10 mouse cellular contexts compared by ENCODE assay signal in the genomic region with DNA sequence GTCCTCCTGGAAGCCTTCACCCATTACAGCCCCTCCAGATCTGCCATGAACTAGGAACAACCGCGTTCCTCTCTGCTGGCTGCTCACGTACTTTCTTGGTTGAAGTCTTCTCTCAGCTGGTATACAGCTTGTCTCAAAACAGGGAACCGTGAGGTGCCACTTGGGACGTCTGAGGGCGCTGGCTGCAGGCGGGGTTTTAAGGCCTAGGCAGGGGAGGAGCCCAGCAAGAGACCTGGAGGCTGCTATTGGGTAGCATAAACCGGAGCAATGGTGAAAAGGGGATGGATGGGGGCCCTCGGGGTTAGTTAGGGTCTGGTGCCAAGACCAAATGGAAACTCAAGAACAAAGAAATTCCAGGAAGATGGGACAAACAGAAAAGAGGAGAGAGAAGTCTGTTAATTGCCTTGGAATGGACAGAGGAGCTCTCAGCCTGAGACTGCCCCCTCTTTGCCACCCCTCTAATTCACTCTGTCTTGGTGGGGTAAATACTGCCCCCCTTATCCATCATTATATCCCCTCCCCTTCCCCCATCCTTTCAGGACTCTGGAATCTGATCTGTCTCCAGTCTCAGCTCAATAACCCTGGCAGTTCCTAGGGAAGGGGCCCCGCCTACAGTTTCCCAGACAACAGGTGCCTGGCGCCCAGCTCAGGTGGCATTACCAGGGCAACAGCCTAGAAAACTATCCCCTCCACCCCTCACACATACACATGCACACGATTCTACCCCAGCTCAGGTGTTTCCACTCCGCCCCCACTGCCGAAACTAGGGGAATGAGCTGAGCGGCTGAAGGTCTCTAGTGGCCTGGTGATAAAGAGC. TPM values are rescaled to one million over a fixed set of nuclear protein-coding genes. Genes with fewer than 3 reads are reported as not detected.
DNase-seq lines count a peak whose midpoint lies in the region; ATAC-seq and TF ChIP-seq lines count a peak whose summit lies in the region.
"Had no signal": no experiment of that assay in that cellular context is flagged by ENCODE, and none has a peak within 500 bp of the region (broad histone marks: within the 10 kb centered on the region; RNA-seq: fewer than 3 reads in every experiment).

Gene Cldn9, minus strand, starts transcription at position 171 of the 817 bp plus-strand sequence.

- WGBS in heart, embryonic 15.5 days: 27% methylated on average over 15 of the region's 15 CpGs
- WGBS in forebrain, postnatal 0 days: 16% methylated on average over 15 of the region's 15 CpGs

- DNase-seq in heart, adult 8-10 months (ENCODE audit: low spot score): no peak
- peak; percentile 22 to 33 for DNase-seq in B cell, adult 2 months
- no peak for DNase-seq in forebrain, postnatal 0 days
- peak; percentile 37 for DNase-seq in kidney, postnatal 14 days
- no peak for DNase-seq in gastrocnemius, postnatal 4 days (ENCODE audit: low spot score in 2 of 2)
- DNase-seq in urinary bladder, postnatal 4 days (ENCODE audit: low spot score in 2 of 2): no peak
- no peak for DNase-seq in right cerebral cortex, postnatal 4 days
- DNase-seq: gastrocnemius, adult 2 months had no signal

- peaks cover 66% of the 10 kb centered on the region for H3K27me3 ChIP-seq in heart, embryonic 15.5 days
- H3K27me3 ChIP-seq in forebrain, postnatal 0 days (ENCODE audit: insufficient read depth, low read length): peaks cover 22% of the 10 kb centered on the region

- ATAC-seq in heart, embryonic 15.5 days (replicated peaks; ENCODE audit: insufficient number of reproducible peaks, insufficient read depth, low FRiP score, low read depth): peak; percentile 47; the same call in 1 of the 2 replicates
- ATAC-seq in forebrain, postnatal 0 days: peak; percentile 48

- no peak within 1 kb of the TSS for H3K4me3 ChIP-seq in heart, embryonic 15.5 days
- no peak within 1 kb of the TSS for H3K4me3 ChIP-seq in forebrain, postnatal 0 days (ENCODE audit: low read depth, low read length)
- H3K4me3 ChIP-seq: gastrocnemius, adult 2 months had no signal

- H3K4me2 ChIP-seq in heart, embryonic 15.5 days: no peak within 1 kb of the TSS
- no peak within 1 kb of the TSS for H3K4me2 ChIP-seq in forebrain, postnatal 0 days (ENCODE audit: low read depth)

- no peak for TF ChIP-seq CTCF in forebrain, postnatal 0 days (IDR thresholded peaks at IDR 0.05; ENCODE audit: low read depth)

- peaks cover 6% of the 10 kb centered on the region for H3K4me1 ChIP-seq in heart, embryonic 15.5 days (replicated peaks)
- no peaks in the 10 kb centered on the region for H3K4me1 ChIP-seq in forebrain, postnatal 0 days (ENCODE audit: insufficient read depth)

- no peaks in the 10 kb centered on the region for H3K36me3 ChIP-seq in heart, embryonic 15.5 days
- no peaks in the 10 kb centered on the region for H3K36me3 ChIP-seq in forebrain, postnatal 0 days (ENCODE audit: insufficient read depth)

- H3K9me3 ChIP-seq in heart, embryonic 15.5 days (replicated peaks): no peaks in the 10 kb centered on the region
- no peaks in the 10 kb centered on the region for H3K9me3 ChIP-seq in forebrain, postnatal 0 days (ENCODE audit: low read length)

- H3K27ac ChIP-seq in heart, embryonic 15.5 days: no peak within 1 kb of the TSS
- H3K27ac ChIP-seq in forebrain, postnatal 0 days (ENCODE audit: low read depth, low read length): no peak within 1 kb of the TSS
- H3K27ac ChIP-seq: gastrocnemius, adult 2 months had no signal

- no peak within 1 kb of the TSS for H3K9ac ChIP-seq in heart, embryonic 15.5 days
- H3K9ac ChIP-seq in forebrain, postnatal 0 days: no peak within 1 kb of the TSS

RNA-seq across cellular contexts. Expression of gene Cldn9, which starts in this region (rescaled TPM):
- 0.09 and 0.68 TPM in 2 replicates for polyA plus RNA-seq in heart, embryonic 15.5 days (2015; fragmentation: Nextera tagmentation; extraction: Ambion mirVana)
- under 1 TPM in 1 of 4 experiments, not detected in 3; 0.19 TPM for total RNA-seq in heart, adult 8-10 months (2022)
- total RNA-seq in forebrain, postnatal 0 days (2014; rRNA removed): 0.54 TPM in 1 of 2 replicates, not detected in the other
- polyA plus RNA-seq in forebrain, postnatal 0 days (2015; fragmentation: Nextera tagmentation; extraction: Ambion mirVana): 0.25 and 0.62 TPM in 2 replicates
- under 1 TPM; 0.61 to 0.91 TPM for total RNA-seq in gastrocnemius, postnatal 4 days (2021)
- total RNA-seq: liver, adult 2 months had no signal
- polyA plus RNA-seq: liver, adult 2 months had no signal

Comparison
In these comparisons a context has a peak if more than half of its experiments do, and no peak if none do; other contexts are left out.
1. Peak in ATAC-seq in heart, embryonic 15.5 days; RNA of the gene not detected or under 1 TPM.
2. Peak in ATAC-seq in forebrain, postnatal 0 days; RNA of the gene not detected or under 1 TPM.
3. DNase-seq: peak in B cell, adult 2 months (2 of 2) and kidney, postnatal 14 days (single experiment); none in heart, adult 8-10 months (single experiment), forebrain, postnatal 0 days (single experiment), gastrocnemius, postnatal 4 days (0 of 2), urinary bladder, postnatal 4 days (0 of 2) and right cerebral cortex, postnatal 4 days (single experiment).